Mouse (Mus musculus): ENCODE measurements at regions not wholly inside any gene's neighbourhood (a gene's known extent, or its start where the extent isn't known, plus 50 kb on each side); places are given as distances from the start of the nearest gene placed in this dataset.

DNA sequence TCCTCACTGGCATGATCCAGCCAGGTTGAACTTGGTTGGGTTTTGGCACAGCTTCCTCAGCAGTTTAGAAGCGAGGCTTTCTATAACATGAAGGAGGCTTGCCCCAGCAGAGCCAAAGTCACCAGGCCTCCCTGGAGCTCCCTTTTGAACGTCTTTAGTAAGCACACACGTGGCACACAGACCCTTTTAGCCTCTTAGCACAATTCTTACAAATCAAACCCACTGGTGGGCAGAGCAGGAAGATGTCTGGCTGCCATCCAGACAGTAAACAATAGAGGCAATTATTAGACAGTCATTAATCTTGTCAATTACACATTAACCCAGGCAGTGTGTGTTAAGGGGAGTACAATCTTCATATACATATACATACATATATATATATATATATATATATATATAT, 157.8 kb upstream of the Map3k1 start:
- TF ChIP-seq MAFK (IDR thresholded peaks at IDR 0.05; ENCODE audit: insufficient read depth, low read depth, low read length) = no peak
- no peak for TF ChIP-seq CHD2 (IDR thresholded peaks at IDR 0.05; ENCODE audit: low read depth, low read length)
- TF ChIP-seq HCFC1 (IDR thresholded peaks at IDR 0.05; ENCODE audit: borderline replicate concordance, insufficient read depth, low read length) = no peak
- no peak for TF ChIP-seq ZC3H11A (IDR thresholded peaks at IDR 0.05; ENCODE audit: borderline replicate concordance, low read depth, low read length)

Data from ES-E14 (cell line).